ENCODE assay signal across 7 mouse cellular contexts in the genomic region with DNA sequence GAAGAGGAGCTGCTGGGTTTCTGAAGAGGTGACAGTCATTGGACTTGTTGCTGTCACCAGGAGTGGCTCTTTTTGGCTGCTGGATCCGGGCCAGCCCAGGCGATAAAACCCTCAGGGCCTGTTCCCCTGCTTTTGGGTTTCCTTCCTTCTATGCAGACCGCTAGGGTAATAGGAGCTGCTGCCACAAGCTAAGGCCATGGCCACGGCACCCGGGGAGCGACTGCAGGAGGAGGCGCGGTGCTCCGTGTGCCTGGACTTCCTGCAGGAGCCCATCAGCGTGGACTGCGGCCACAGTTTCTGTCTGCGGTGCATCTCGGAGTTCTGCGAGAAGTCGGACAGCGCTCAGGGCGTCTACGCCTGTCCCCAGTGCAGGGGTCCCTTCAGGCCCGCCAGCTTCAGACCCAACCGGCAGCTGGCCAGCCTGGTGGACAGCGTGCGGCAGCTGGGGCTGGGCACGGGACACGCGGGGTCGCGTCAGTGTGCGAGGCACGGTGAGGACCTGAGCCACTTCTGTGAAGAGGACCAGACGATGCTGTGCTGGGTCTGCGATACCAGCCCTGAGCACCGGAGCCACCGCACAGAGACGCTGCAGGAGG. TPM values are rescaled to one million over a fixed set of nuclear protein-coding genes. Genes with fewer than 3 reads are reported as not detected.
DNase-seq lines count a peak whose midpoint lies in the region; ATAC-seq and TF ChIP-seq lines count a peak whose summit lies in the region.

TSS of gene Trim58 (plus strand) at position 194 of the 596 bp plus-strand sequence.

- no peaks in the 10 kb centered on the region; the same call in 1 of the 2 replicates for H3K4me1 ChIP-seq in brown adipose tissue, adult 24 weeks (ENCODE audit: control insufficient read depth, insufficient read depth, insufficient read length, low read length)
- peaks cover 84% of the 10 kb centered on the region for H3K4me1 ChIP-seq in erythroblast, embryonic 14.5 days (ENCODE audit: control insufficient read depth)
- H3K4me1 ChIP-seq in intestine, embryonic 14.5 days (replicated peaks; ENCODE audit: control insufficient read depth, insufficient read depth, low read length), result peaks cover 6% of the 10 kb centered on the region; the same call in 1 of the 2 replicates
- H3K4me1 ChIP-seq in midbrain, embryonic 12.5 days, result peaks cover 11% of the 10 kb centered on the region; the same call in 1 of the 2 replicates
- no peaks in the 10 kb centered on the region for H3K4me1 ChIP-seq in thymus, adult 2 months (replicated peaks; ENCODE audit: control insufficient read depth, insufficient read depth, low read length)

- DNase-seq in left cerebral cortex, postnatal 36 days (ENCODE audit: low spot score in 2 of 2), result peak; percentile 7 to 9
- DNase-seq in left cerebral cortex, adult 11 months (ENCODE audit: low spot score), result no peak
- peak; percentile 73 for DNase-seq in intestine, embryonic 14.5 days (ENCODE audit: low spot score)
- DNase-seq in thymus, adult 2 months, result no peak

- peak within 1 kb of the TSS; percentile 15; the same call in 1 of the 2 replicates for H3K4me3 ChIP-seq in brown adipose tissue, adult 24 weeks (ENCODE audit: insufficient read depth, low read depth, low read length)
- H3K4me3 ChIP-seq in erythroblast, embryonic 14.5 days (replicated peaks), result peak within 1 kb of the TSS; percentile 89
- peak within 1 kb of the TSS; percentile 32 for H3K4me3 ChIP-seq in intestine, embryonic 14.5 days (ENCODE audit: low read depth, low read length)
- H3K4me3 ChIP-seq in midbrain, embryonic 12.5 days, result peak within 1 kb of the TSS; percentile 47
- H3K4me3 ChIP-seq in thymus, adult 2 months (ENCODE audit: control insufficient read depth, insufficient read depth, low read length), result no peak within 1 kb of the TSS

- H3K27me3 ChIP-seq in erythroblast, embryonic 14.5 days (ENCODE audit: control insufficient read depth), result peaks cover 6% of the 10 kb centered on the region
- peaks cover 14% of the 10 kb centered on the region; the same call in 1 of the 2 replicates for H3K27me3 ChIP-seq in intestine, embryonic 14.5 days (replicated peaks; ENCODE audit: control insufficient read depth, insufficient read depth, low read length)
- H3K27me3 ChIP-seq in midbrain, embryonic 12.5 days, result peaks cover 28% of the 10 kb centered on the region
- H3K27me3 ChIP-seq in thymus, adult 2 months (ENCODE audit: control insufficient read depth, insufficient read depth, low read length), result peaks cover 3% of the 10 kb centered on the region; the same call in 1 of the 2 replicates

- 0 out of 2 replicates have a peak within 1 kb of the TSS, but pooled peaks have one; percentile 11 for H3K9ac ChIP-seq in intestine, embryonic 14.5 days (ENCODE audit: low read length)
- H3K9ac ChIP-seq in midbrain, embryonic 12.5 days (replicated peaks), result peak within 1 kb of the TSS; percentile 62

- no peak for TF ChIP-seq CTCF in thymus, adult 2 months (IDR thresholded peaks at IDR 0.05; ENCODE audit: borderline replicate concordance, control insufficient read depth, extremely low read depth, insufficient read depth, low read length, poor library complexity)

- peaks cover 38% of the 10 kb centered on the region for H3K36me3 ChIP-seq in erythroblast, embryonic 14.5 days (ENCODE audit: control insufficient read depth)
- H3K36me3 ChIP-seq in intestine, embryonic 14.5 days (ENCODE audit: control insufficient read depth, insufficient read depth, low read length), result no peaks in the 10 kb centered on the region
- no peaks in the 10 kb centered on the region for H3K36me3 ChIP-seq in midbrain, embryonic 12.5 days
- H3K36me3 ChIP-seq in thymus, adult 2 months (ENCODE audit: control insufficient read depth, insufficient read depth, low read length), result no peaks in the 10 kb centered on the region

- peaks cover 4% of the 10 kb centered on the region for H3K9me3 ChIP-seq in erythroblast, embryonic 14.5 days (ENCODE audit: control insufficient read depth, low read length)
- no peaks in the 10 kb centered on the region for H3K9me3 ChIP-seq in intestine, embryonic 14.5 days (ENCODE audit: control insufficient read depth, low read length)
- no peaks in the 10 kb centered on the region for H3K9me3 ChIP-seq in midbrain, embryonic 12.5 days

- peak within 1 kb of the TSS; percentile 67 for H3K4me2 ChIP-seq in intestine, embryonic 14.5 days (ENCODE audit: low read length)
- peak within 1 kb of the TSS; percentile 95 for H3K4me2 ChIP-seq in midbrain, embryonic 12.5 days (replicated peaks)

- 5% methylated on average over 34 of the region's 34 CpGs for WGBS in intestine, embryonic 14.5 days
- 2% methylated on average over 34 of the region's 34 CpGs for WGBS in midbrain, embryonic 12.5 days
- 3% methylated on average over 34 of the region's 34 CpGs for WGBS in thymus, adult 2 months

- H3K27ac ChIP-seq in brown adipose tissue, adult 24 weeks (replicated peaks; ENCODE audit: low read depth, low read length), result no peak within 1 kb of the TSS
- no peak within 1 kb of the TSS for H3K27ac ChIP-seq in intestine, embryonic 14.5 days (ENCODE audit: low read depth)
- peak within 1 kb of the TSS; percentile 15; the same call in 1 of the 2 replicates for H3K27ac ChIP-seq in midbrain, embryonic 12.5 days (replicated peaks)
- no peak within 1 kb of the TSS for H3K27ac ChIP-seq in thymus, adult 2 months (ENCODE audit: control insufficient read depth, insufficient read depth, low read length)

- no peak for TF ChIP-seq POLR2A in thymus, adult 2 months (IDR thresholded peaks at IDR 0.05; ENCODE audit: control insufficient read depth, extremely low read depth, insufficient read depth, low read length, poor library complexity)

- 0 out of 2 replicates have a peak, but pooled peaks have one; percentile 40 for ATAC-seq in intestine, embryonic 14.5 days (replicated peaks; ENCODE audit: low FRiP score, low TSS enrichment, low read depth)
- peak; percentile 49; the same call in 1 of the 2 replicates for ATAC-seq in midbrain, embryonic 12.5 days (ENCODE audit: low FRiP score, low read depth)

- intact Hi-C loops in left cerebral cortex, postnatal 36 days (cut with DNase I), result no loop called here

RNA-seq across cellular contexts. Expression of gene Trim58, which starts in this region (rescaled TPM):
- not detected for total RNA-seq in left cerebral cortex, postnatal 36 days (2021)
- not detected in 2 replicates for polyA plus RNA-seq in brown adipose tissue, adult 24 weeks (2012; ENCODE audit: insufficient read depth, insufficient read length, missing spikeins)
- polyA plus RNA-seq in erythroblast, embryonic 14.5 days (2012), result 5.5 and 5.7 TPM in 2 replicates
- 0.08 and 0.16 TPM in 2 replicates for polyA plus RNA-seq in intestine, embryonic 14.5 days (2014; fragmentation: Nextera tagmentation; extraction: Ambion mirVana)
- 0.13 and 0.28 TPM in 2 replicates for polyA plus RNA-seq in midbrain, embryonic 12.5 days (2016; fragmentation: Nextera tagmentation; extraction: Ambion mirVana)
- 0.59 and 0.75 TPM in 2 replicates for polyA plus RNA-seq in thymus, adult 2 months (2012; rRNA removed)

Comparison
In these comparisons a context has a peak if more than half of its experiments do, and no peak if none do; other contexts are left out.
1. Peak in DNase-seq in left cerebral cortex, postnatal 36 days; RNA of the gene not detected or under 1 TPM.
2. Peak in DNase-seq, ATAC-seq, H3K4me3 ChIP-seq, H3K9ac ChIP-seq and H3K4me2 ChIP-seq in intestine, embryonic 14.5 days; RNA of the gene not detected or under 1 TPM.
3. Peak in ATAC-seq, H3K4me3 ChIP-seq, H3K27ac ChIP-seq, H3K9ac ChIP-seq and H3K4me2 ChIP-seq in midbrain, embryonic 12.5 days; RNA of the gene not detected or under 1 TPM.